In the genomic region with DNA sequence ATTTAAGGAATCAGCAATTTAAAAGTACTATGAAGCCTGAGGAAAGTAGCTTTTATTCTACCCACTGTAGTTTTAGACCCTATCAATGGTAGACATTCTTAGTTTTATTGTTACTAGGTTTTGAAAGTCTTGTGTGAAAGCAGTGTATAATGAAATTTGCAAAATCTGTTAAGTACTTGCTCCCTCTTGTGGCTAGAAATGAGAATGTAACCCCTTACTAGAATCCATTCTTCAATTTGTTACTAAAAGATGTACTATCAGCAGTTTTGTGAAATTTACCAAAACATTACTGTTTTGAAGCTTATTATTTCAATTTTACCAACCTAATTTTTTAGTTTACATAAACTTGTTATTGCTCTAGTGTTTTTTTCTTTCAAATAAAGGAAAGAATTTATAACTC, we compare ENCODE assay signal across 10 mouse cellular contexts. TPM values are rescaled to one million over a fixed set of nuclear protein-coding genes. Genes with fewer than 3 reads are reported as not detected.
DNase-seq lines count a peak whose midpoint lies in the region; ATAC-seq lines count a peak whose summit lies in the region.
"Had no signal": no experiment of that assay in that cellular context is flagged by ENCODE, and none has a peak within 500 bp of the region (broad histone marks: within the 10 kb centered on the region; RNA-seq: fewer than 3 reads in every experiment).

No protein-coding gene starts in this region.

- H3K9me3 ChIP-seq in kidney, embryonic 15.5 days (replicated peaks): no peaks in the 10 kb centered on the region
- H3K9me3 ChIP-seq: embryonic facial prominence, embryonic 13.5 days; neural tube, embryonic 12.5 days had no signal

- no peak for ATAC-seq in kidney, embryonic 15.5 days (replicated peaks; ENCODE audit: low FRiP score)
- peak; percentile 71 for ATAC-seq in CD4-positive, CD25-positive, alpha-beta regulatory T cell, adult 4 months
- ATAC-seq in monocyte, adult 5-6 weeks (replicated peaks; ENCODE audit: insufficient number of reproducible peaks, low FRiP score, low TSS enrichment, poor library complexity, severe bottlenecking): no peak

- no peaks in the 10 kb centered on the region for H3K36me3 ChIP-seq in kidney, embryonic 15.5 days
- H3K36me3 ChIP-seq: embryonic facial prominence, embryonic 13.5 days; neural tube, embryonic 12.5 days had no signal

- H3K4me2 ChIP-seq in kidney, embryonic 15.5 days: no peak overlapping the region
- H3K4me2 ChIP-seq: embryonic facial prominence, embryonic 13.5 days; neural tube, embryonic 12.5 days had no signal

- no peak overlapping the region for H3K4me3 ChIP-seq in kidney, embryonic 15.5 days (replicated peaks)
- H3K4me3 ChIP-seq: embryonic facial prominence, embryonic 13.5 days; neural tube, embryonic 12.5 days had no signal

- peak; percentile 16 for DNase-seq in kidney, postnatal 14 days
- DNase-seq in NIH3T3 (ENCODE audit: low read depth): peak; percentile 88
- DNase-seq in large intestine, adult 2 months (ENCODE audit: low read depth, low spot score): peak; percentile 25
- DNase-seq in adrenal gland, postnatal 25 days: no peak
- DNase-seq: kidney, adult 11 months had no signal

- H3K4me1 ChIP-seq in kidney, embryonic 15.5 days: no peaks in the 10 kb centered on the region
- H3K4me1 ChIP-seq: embryonic facial prominence, embryonic 13.5 days; neural tube, embryonic 12.5 days had no signal

- no peak overlapping the region for H3K9ac ChIP-seq in kidney, embryonic 15.5 days
- H3K9ac ChIP-seq: embryonic facial prominence, embryonic 13.5 days; neural tube, embryonic 12.5 days had no signal

- H3K27me3 ChIP-seq in kidney, embryonic 15.5 days: no peaks in the 10 kb centered on the region
- H3K27me3 ChIP-seq: embryonic facial prominence, embryonic 13.5 days; neural tube, embryonic 12.5 days had no signal

- no peak overlapping the region for H3K27ac ChIP-seq in kidney, embryonic 15.5 days
- H3K27ac ChIP-seq: embryonic facial prominence, embryonic 13.5 days; neural tube, embryonic 12.5 days had no signal

RNA-seq across cellular contexts. Expression of gene Faf1, which starts 27.2 kb away (rescaled TPM):
- 21.7 and 22.7 TPM in 2 replicates for polyA plus RNA-seq in kidney, embryonic 15.5 days (2015; fragmentation: Nextera tagmentation; extraction: Ambion mirVana)
- 1 to 10 TPM; 3.2 to 7.3 TPM for polyA plus RNA-seq in CD4-positive, CD25-positive, alpha-beta regulatory T cell, adult 4 months (2017; shearing (Covaris generic))
- polyA plus RNA-seq in large intestine, adult 2 months (2012; rRNA removed): 6.0 and 8.2 TPM in 2 replicates
- total RNA-seq in monocyte, adult 5-6 weeks (2017): 38.0 to 46.6 TPM (median 46.0 TPM) in 3 replicates
- total RNA-seq in adrenal gland, postnatal 25 days (2021): 27.1 and 28.7 TPM in 2 replicates

RNA-seq across cellular contexts. Expression of gene Cdkn2c, which starts 36.6 kb away (rescaled TPM):
- 4.8 and 5.1 TPM in 2 replicates for polyA plus RNA-seq in kidney, embryonic 15.5 days (2015; fragmentation: Nextera tagmentation; extraction: Ambion mirVana)
- polyA plus RNA-seq in CD4-positive, CD25-positive, alpha-beta regulatory T cell, adult 4 months (2017; shearing (Covaris generic)): 10 to 100 TPM; 13.2 to 17.1 TPM
- polyA plus RNA-seq in large intestine, adult 2 months (2012; rRNA removed): 7.0 and 7.3 TPM in 2 replicates
- 13.2 to 18.8 TPM (median 16.2 TPM) in 3 replicates for total RNA-seq in monocyte, adult 5-6 weeks (2017)
- 42.7 and 43.7 TPM in 2 replicates for total RNA-seq in adrenal gland, postnatal 25 days (2021)
